Mouse (Mus musculus) embryonic stem cell, embryonic (primary cell): ENCODE results near the gene Csf2rb2.
"Not testable (repeated sequence)": the region's sequence is repeated elsewhere in the genome, so short reads cannot be mapped to it uniquely, and the experiment has no call there.

Experiments used
- CTCF ChIA-PET, 4 experiments: fragments of 300-600 bp in 2 of 4; fragments of 350-600 bp in 2 of 4; sonication (Branson Sonifier 250); formaldehyde crosslinking; loops; one replicate each; lab custom pipeline; 2022; ENCODE audit warnings: inconsistent platforms in 2 of 4; lab: Charles Lee
- POLR2A ChIA-PET, 4 experiments: fragments of 300-600 bp in 2 of 4; fragments of 350-600 bp in 2 of 4; sonication (Branson Sonifier 250); formaldehyde crosslinking; loops; one replicate each; lab custom pipeline; 2022; ENCODE audit warnings: antibody characterized with exemption in 4 of 4, inconsistent platforms in 1 of 4; lab: Charles Lee

Gene Csf2rb2

GRCm38 (mm10) chr15:78323366-78323765, 17.8 kb upstream of the Csf2rb2 start:
- ChIA-PET POLR2A (no interaction called here), CTCF (no interaction called here)

- ChIA-PET POLR2A (no interaction called here), CTCF (interaction anchor here (0.6 to 2.5 kb wide), 41 partner anchors 8 to 1152 kb away, joined by 3 to 13 read pairs (median 3); partner anchors contain the start of genes Csf2rb2 (in 2 of the 4), Cacng2 (in 1 of the 4) and Ncf4 (in 1 of the 4))
These were observed 15.4 kb upstream of the Csf2rb2 start for GRCm38 (mm10) chr15:78320825-78321496.

GRCm38 (mm10) chr15:78318338-78319171, 13.0 kb upstream of the Csf2rb2 start:
- CTCF ChIA-PET, POLR2A ChIA-PET: not testable (repeated sequence)

- CTCF ChIA-PET, result not testable (repeated sequence)
- POLR2A ChIA-PET, result interaction anchor here in 1 of 4 experiments (0.6 kb wide), 1 partner anchor 317 kb away, joined by 6 read pairs; no protein-coding TSS in a partner anchor
These were observed 8.1 kb upstream of the Csf2rb2 start for GRCm38 (mm10) chr15:78313659-78314058.

- CTCF ChIA-PET, POLR2A ChIA-PET: not testable (repeated sequence)
These were observed 7.1 kb upstream of the Csf2rb2 start for GRCm38 (mm10) chr15:78312421-78313233.

- ChIA-PET POLR2A (no interaction called here), CTCF (no interaction called here)
These were observed 5.5 kb upstream of the Csf2rb2 start for GRCm38 (mm10) chr15:78310971-78311370.

- POLR2A ChIA-PET, result no interaction called here
- CTCF ChIA-PET, result interaction anchor here in 3 of 4 experiments (0.5 to 1.3 kb wide), 3 partner anchors 10 to 240 kb away, joined by 3 read pairs; no protein-coding TSS in a partner anchor
These were observed 4.3 kb upstream of the Csf2rb2 start for GRCm38 (mm10) chr15:78309865-78310264.

- CTCF ChIA-PET, result interaction anchor here in 2 of 4 experiments (0.6 to 0.7 kb wide), 3 partner anchors 17 to 74 kb away, joined by 3 read pairs; no protein-coding TSS in a partner anchor
- POLR2A ChIA-PET, result no interaction called here
These were observed 1.8 kb downstream of the Csf2rb2 start for GRCm38 (mm10) chr15:78303665-78304233.

GRCm38 (mm10) chr15:78302718-78303117, 2.8 kb downstream of the Csf2rb2 start:
- POLR2A ChIA-PET, result interaction anchor here in 2 of 4 experiments (0.6 kb wide), 2 partner anchors 26 to 33 kb away, joined by 4 to 9 read pairs; no protein-coding TSS in a partner anchor
- CTCF ChIA-PET, result no interaction called here

- CTCF ChIA-PET, result no interaction called here
- POLR2A ChIA-PET, result no interaction called here
These were observed 4.7 kb downstream of the Csf2rb2 start for GRCm38 (mm10) chr15:78300773-78301172.

GRCm38 (mm10) chr15:78299641-78300040, 5.9 kb downstream of the Csf2rb2 start:
- POLR2A ChIA-PET, result no interaction called here
- CTCF ChIA-PET, result no interaction called here

GRCm38 (mm10) chr15:78298558-78298957, 7.0 kb downstream of the Csf2rb2 start:
- POLR2A ChIA-PET, result interaction anchor here in 1 of 4 experiments (0.8 kb wide), 1 partner anchor 293 kb away, joined by 3 read pairs; no protein-coding TSS in a partner anchor
- CTCF ChIA-PET, result no interaction called here

GRCm38 (mm10) chr15:78293716-78294115, 11.8 kb downstream of the Csf2rb2 start:
- ChIA-PET POLR2A (no interaction called here), CTCF (no interaction called here)

- POLR2A ChIA-PET, CTCF ChIA-PET: not testable (repeated sequence)
These were observed 12.3 kb downstream of the Csf2rb2 start for GRCm38 (mm10) chr15:78293228-78293627.

- POLR2A ChIA-PET, CTCF ChIA-PET: not testable (repeated sequence)
These were observed 15.7 kb downstream of the Csf2rb2 start for GRCm38 (mm10) chr15:78289775-78290174.

- ChIA-PET POLR2A (no interaction called here), CTCF (interaction anchor here in 2 of 4 experiments (0.8 to 0.9 kb wide), 2 partner anchors 9 to 33 kb away, joined by 3 read pairs; no protein-coding TSS in a partner anchor)
These were observed 17.6 kb downstream of the Csf2rb2 start for GRCm38 (mm10) chr15:78287941-78288340.

GRCm38 (mm10) chr15:78278308-78278707, 27.2 kb downstream of the Csf2rb2 start:
- CTCF ChIA-PET, result interaction anchor here in 1 of 4 experiments (1.2 kb wide), 1 partner anchor 39 kb away, joined by 3 read pairs; no protein-coding TSS in a partner anchor
- POLR2A ChIA-PET, result interaction anchor here in 1 of 4 experiments (0.7 kb wide), 1 partner anchor 273 kb away, joined by 3 read pairs; no protein-coding TSS in a partner anchor

- CTCF ChIA-PET, result interaction anchor here in 1 of 4 experiments (0.6 kb wide), 1 partner anchor 178 kb away, joined by 6 read pairs; no protein-coding TSS in a partner anchor
- POLR2A ChIA-PET, result interaction anchor here in 2 of 4 experiments (0.5 to 0.7 kb wide), 2 partner anchors 71 to 301 kb away, joined by 3 to 4 read pairs; partner anchors contain the start of gene Eif3d (in 1 of the 2)
These were observed 34.3 kb downstream of the Csf2rb2 start for GRCm38 (mm10) chr15:78271208-78271607.
